Mouse (Mus musculus) midbrain, embryonic 10.5 days (tissue): Measurements from ENCODE around the gene Ift172. TPM values are rescaled to one million over a fixed set of nuclear protein-coding genes. Genes with fewer than 3 reads are reported as not detected.

ENCODE experiments used
- DNase-seq: peaks from one replicate; pipeline ENCODE4 v3.0.0-alpha.2; 2017; ENCODE audit warnings: low spot score
- H3K27ac ChIP-seq: fragments of 300-500 bp; sonication (generic); replicated peaks from 2 replicates; pipeline ENCODE4 v1.5.1; 2016; ENCODE audit warnings: mild to moderate bottlenecking
- H3K27me3 ChIP-seq: fragments of 300-500 bp; sonication (generic); 2 replicates; pipeline ENCODE4 v1.6.1; 2016; ENCODE audit warnings: low read depth, mild to moderate bottlenecking; ENCODE audit not compliant: poor library complexity, severe bottlenecking
- H3K36me3 ChIP-seq: fragments of 300-500 bp; sonication (generic); 2 replicates; pipeline ENCODE4 v1.6.1; 2016; ENCODE audit warnings: mild to moderate bottlenecking, moderate library complexity
- H3K4me1 ChIP-seq: fragments of 300-500 bp; sonication (generic); 2 replicates; pipeline ENCODE4 v1.6.1; 2016
- H3K4me3 ChIP-seq: fragments of 300-500 bp; sonication (generic); 2 replicates; pipeline ENCODE4 v1.5.1; 2016; ENCODE audit warnings: mild to moderate bottlenecking, moderate library complexity
- H3K9me3 ChIP-seq: fragments of 300-500 bp; sonication (generic); replicated peaks from 2 replicates; pipeline ENCODE4 v1.6.1; 2016; ENCODE audit warnings: mild to moderate bottlenecking
- WGBS: fragments of 180-500 bp; shearing (Covaris S2); methylation state at CpG from one replicate; pipeline ENCODE4 v1.1.7; 2016; 5-methylcytosine and 5-hydroxymethylcytosine counted together
- polyA plus RNA-seq: library from polyadenylated mRNA; unstranded; fragments of >200 nt; fragmentation: Nextera tagmentation; extraction: Ambion mirVana; gene quantifications from 2 replicates; pipeline ENCODE4 v1.2.1, GENCODE M21; 2016

The Ift172 gene
- polyA plus RNA-seq, 1 experiment from 2014 or later = 33.8 TPM

GRCm38 (mm10) chr5:31294964-31295605 is 4.2 kb upstream of the Ift172 start:
- peaks cover 37% of the 10 kb centered on the region for H3K4me1 ChIP-seq
- H3K4me3 ChIP-seq = peak overlapping the region; percentile 76
- no peaks in the 10 kb centered on the region for H3K9me3 ChIP-seq
- peak overlapping the region; percentile 93 for H3K27ac ChIP-seq
- peaks cover 21% of the 10 kb centered on the region for H3K36me3 ChIP-seq
- 7% methylated on average over 29 of the region's 29 CpGs for WGBS
- DNase-seq = peak; percentile 49
- H3K27me3 ChIP-seq = no peaks in the 10 kb centered on the region

- DNase-seq = no peak
- peak overlapping the region; percentile 61 for H3K4me3 ChIP-seq
- H3K36me3 ChIP-seq = peaks cover 29% of the 10 kb centered on the region
- H3K9me3 ChIP-seq = no peaks in the 10 kb centered on the region
- 4% methylated on average over 9 of the region's 9 CpGs for WGBS
- no peaks in the 10 kb centered on the region for H3K27me3 ChIP-seq
- peaks cover 42% of the 10 kb centered on the region for H3K4me1 ChIP-seq
- H3K27ac ChIP-seq = peak overlapping the region; percentile 82
Observed at GRCm38 (mm10) chr5:31291361-31291688, 409 bp upstream of the Ift172 start.

- no peaks in the 10 kb centered on the region for H3K9me3 ChIP-seq
- 0 out of 2 replicates have a peak overlapping the region, but pooled peaks have one; percentile 82 for H3K27ac ChIP-seq
- peak overlapping the region; percentile 61 for H3K4me3 ChIP-seq
Observed at GRCm38 (mm10) chr5:31289626-31290230, 1.2 kb downstream of the Ift172 start.

GRCm38 (mm10) chr5:31288655-31289054 is 2.3 kb downstream of the Ift172 start:
- Histone ChIP-seq H3K4me3 (no peak overlapping the region), H3K4me1 (peaks cover 17% of the 10 kb centered on the region), H3K9me3 (no peaks in the 10 kb centered on the region), H3K27ac (no peak overlapping the region), H3K36me3 (peaks cover 46% of the 10 kb centered on the region), H3K27me3 (no peaks in the 10 kb centered on the region)
- WGBS = 80% methylated on average over 3 of the region's 3 CpGs
- DNase-seq = no peak

More at GRCm38 (mm10) chr5:31289626-31290230, 1.2 kb downstream of the Ift172 start:
- DNase-seq = no peak
- H3K4me1 ChIP-seq = peaks cover 26% of the 10 kb centered on the region
- H3K27me3 ChIP-seq = no peaks in the 10 kb centered on the region
- H3K36me3 ChIP-seq = peaks cover 45% of the 10 kb centered on the region
- WGBS = 82% methylated on average over 3 of the region's 3 CpGs

- H3K4me3 ChIP-seq = no peak overlapping the region
- 85% methylated on average over 4 of the region's 4 CpGs for WGBS
- DNase-seq = no peak
- H3K27ac ChIP-seq = no peak overlapping the region
- H3K9me3 ChIP-seq = no peaks in the 10 kb centered on the region
- H3K36me3 ChIP-seq = peaks cover 46% of the 10 kb centered on the region
- H3K27me3 ChIP-seq = no peaks in the 10 kb centered on the region
- peaks cover 17% of the 10 kb centered on the region for H3K4me1 ChIP-seq
Observed at GRCm38 (mm10) chr5:31288225-31288624, 2.7 kb downstream of the Ift172 start.

GRCm38 (mm10) chr5:31279245-31279988 is 11.5 kb downstream of the Ift172 start:
- 88% methylated on average over 20 of the region's 20 CpGs for WGBS
- H3K27me3 ChIP-seq = no peaks in the 10 kb centered on the region
- H3K4me3 ChIP-seq = no peak overlapping the region
- H3K9me3 ChIP-seq = no peaks in the 10 kb centered on the region
- H3K4me1 ChIP-seq = no peaks in the 10 kb centered on the region
- H3K27ac ChIP-seq = no peak overlapping the region
- H3K36me3 ChIP-seq = peaks cover 86% of the 10 kb centered on the region
- DNase-seq = no peak

- Histone ChIP-seq H3K9me3 (no peaks in the 10 kb centered on the region), H3K27me3 (no peaks in the 10 kb centered on the region), H3K4me3 (no peak overlapping the region), H3K36me3 (peaks cover 75% of the 10 kb centered on the region), H3K4me1 (no peaks in the 10 kb centered on the region), H3K27ac (no peak overlapping the region)
- DNase-seq = no peak
- WGBS = 85% methylated on average over 6 of the region's 6 CpGs
Observed at GRCm38 (mm10) chr5:31273018-31273417, 17.9 kb downstream of the Ift172 start.

- 67% methylated on average over 6 of the region's 6 CpGs for WGBS
- no peaks in the 10 kb centered on the region for H3K27me3 ChIP-seq
- no peak overlapping the region for H3K27ac ChIP-seq
- H3K4me3 ChIP-seq = no peak overlapping the region
- peaks cover 3% of the 10 kb centered on the region; the same call in 1 of the 2 replicates for H3K4me1 ChIP-seq
- DNase-seq = no peak
- H3K9me3 ChIP-seq = no peaks in the 10 kb centered on the region
- peaks cover 93% of the 10 kb centered on the region for H3K36me3 ChIP-seq
Observed at GRCm38 (mm10) chr5:31267686-31268085, 23.2 kb downstream of the Ift172 start.

GRCm38 (mm10) chr5:31266101-31266500 is 24.8 kb downstream of the Ift172 start:
- H3K4me1 ChIP-seq = peaks cover 3% of the 10 kb centered on the region; the same call in 1 of the 2 replicates
- H3K36me3 ChIP-seq = peaks cover 95% of the 10 kb centered on the region

GRCm38 (mm10) chr5:31257616-31258015 is 33.3 kb downstream of the Ift172 start:
- Histone ChIP-seq H3K4me3 (no peak overlapping the region), H3K27ac (no peak overlapping the region), H3K27me3 (no peaks in the 10 kb centered on the region), H3K4me1 (no peaks in the 10 kb centered on the region), H3K36me3 (peaks cover 88% of the 10 kb centered on the region), H3K9me3 (no peaks in the 10 kb centered on the region)
- WGBS = 90% methylated on average over 11 of the region's 11 CpGs
- no peak for DNase-seq

More at GRCm38 (mm10) chr5:31266101-31266500, 24.8 kb downstream of the Ift172 start:
- WGBS = 93% methylated on average over 7 of the region's 7 CpGs
- Histone ChIP-seq H3K4me3 (no peak overlapping the region), H3K27me3 (no peaks in the 10 kb centered on the region), H3K27ac (no peak overlapping the region), H3K9me3 (no peaks in the 10 kb centered on the region)
- no peak for DNase-seq

- Histone ChIP-seq H3K27me3 (peaks cover 10% of the 10 kb centered on the region), H3K36me3 (peaks cover 88% of the 10 kb centered on the region), H3K4me1 (peaks cover 13% of the 10 kb centered on the region), H3K27ac (no peak overlapping the region), H3K9me3 (no peaks in the 10 kb centered on the region), H3K4me3 (no peak overlapping the region)
- DNase-seq = no peak
- 88% methylated on average over 2 of the region's 2 CpGs for WGBS
Observed at GRCm38 (mm10) chr5:31255971-31256370, 34.9 kb downstream of the Ift172 start.

- Histone ChIP-seq H3K4me1 (peaks cover 17% of the 10 kb centered on the region), H3K27me3 (peaks cover 15% of the 10 kb centered on the region), H3K9me3 (no peaks in the 10 kb centered on the region), H3K36me3 (peaks cover 88% of the 10 kb centered on the region), H3K4me3 (no peak overlapping the region), H3K27ac (no peak overlapping the region)
- no peak for DNase-seq
- WGBS = 99% methylated on average over 2 of the region's 2 CpGs
Observed at GRCm38 (mm10) chr5:31255381-31255780, 35.5 kb downstream of the Ift172 start.

- DNase-seq = no peak
- Histone ChIP-seq H3K4me3 (no peak overlapping the region), H3K27ac (no peak overlapping the region), H3K36me3 (peaks cover 88% of the 10 kb centered on the region), H3K4me1 (peaks cover 17% of the 10 kb centered on the region), H3K9me3 (no peaks in the 10 kb centered on the region), H3K27me3 (peaks cover 19% of the 10 kb centered on the region)
- WGBS = 92% methylated on average over 8 of the region's 8 CpGs
Observed at GRCm38 (mm10) chr5:31254901-31255300, 36.0 kb downstream of the Ift172 start.
